Mouse (Mus musculus): ENCODE measurements around the gene Acp5.
A peak's percentile ranks its signal among the peaks of the same experiment; 100 is the strongest.
"Not testable (repeated sequence)": the region's sequence is repeated elsewhere in the genome, so short reads cannot be mapped to it uniquely, and the experiment has no call there.

The Acp5 gene

GRCm38 (mm10) chr9:22135644-22136390 is at the start of gene Acp5:
Acp5 (minus strand) TSS chr9:22135711.
- no peak for DNase-seq

- no peak for DNase-seq
Observed at GRCm38 (mm10) chr9:22172318-22172717, 36.8 kb upstream of the Acp5 start.

GRCm38 (mm10) chr9:22169327-22169726 is 33.8 kb upstream of the Acp5 start:
- DNase-seq: no peak

- DNase-seq: no peak
Observed at GRCm38 (mm10) chr9:22167751-22168150, 32.2 kb upstream of the Acp5 start.

- DNase-seq: no peak
Observed at GRCm38 (mm10) chr9:22166686-22167085, 31.2 kb upstream of the Acp5 start.

GRCm38 (mm10) chr9:22165964-22166363 is 30.5 kb upstream of the Acp5 start:
- DNase-seq: no peak

- DNase-seq: peak; percentile 65
Observed at GRCm38 (mm10) chr9:22164711-22165668, 29.5 kb upstream of the Acp5 start.

- no peak for DNase-seq
Observed at GRCm38 (mm10) chr9:22162912-22163311, 27.4 kb upstream of the Acp5 start.

- no peak for DNase-seq
Observed at GRCm38 (mm10) chr9:22162305-22162704, 26.8 kb upstream of the Acp5 start.

GRCm38 (mm10) chr9:22161299-22161698 is 25.8 kb upstream of the Acp5 start:
- no peak for DNase-seq

- no peak for DNase-seq
Observed at GRCm38 (mm10) chr9:22157516-22158265, 22.2 kb upstream of the Acp5 start.

- DNase-seq: peak; percentile 99
Observed at GRCm38 (mm10) chr9:22156497-22157245, 21.2 kb upstream of the Acp5 start, which contains the start of gene Pigyl. Pigyl (plus strand) TSS chr9:22156846.

- peak; percentile 64 for DNase-seq
Observed at GRCm38 (mm10) chr9:22155614-22156013, 20.1 kb upstream of the Acp5 start.

GRCm38 (mm10) chr9:22153810-22154209 is 18.3 kb upstream of the Acp5 start:
- DNase-seq: no peak

- no peak for DNase-seq
Observed at GRCm38 (mm10) chr9:22150946-22151345, 15.4 kb upstream of the Acp5 start.

GRCm38 (mm10) chr9:22150249-22150693 is 14.8 kb upstream of the Acp5 start:
- not testable (repeated sequence) for DNase-seq

- no peak for DNase-seq
Observed at GRCm38 (mm10) chr9:22149426-22150248, 14.1 kb upstream of the Acp5 start.

- no peak for DNase-seq
Observed at GRCm38 (mm10) chr9:22144304-22144965, 8.9 kb upstream of the Acp5 start.

- DNase-seq: peak; percentile 94
Observed at GRCm38 (mm10) chr9:22143108-22144037, 7.9 kb upstream of the Acp5 start.

All from right cerebral cortex, postnatal 14 days (tissue).